Mouse (Mus musculus): ENCODE measurements around the gene Klf13.

The Klf13 gene

DNA sequence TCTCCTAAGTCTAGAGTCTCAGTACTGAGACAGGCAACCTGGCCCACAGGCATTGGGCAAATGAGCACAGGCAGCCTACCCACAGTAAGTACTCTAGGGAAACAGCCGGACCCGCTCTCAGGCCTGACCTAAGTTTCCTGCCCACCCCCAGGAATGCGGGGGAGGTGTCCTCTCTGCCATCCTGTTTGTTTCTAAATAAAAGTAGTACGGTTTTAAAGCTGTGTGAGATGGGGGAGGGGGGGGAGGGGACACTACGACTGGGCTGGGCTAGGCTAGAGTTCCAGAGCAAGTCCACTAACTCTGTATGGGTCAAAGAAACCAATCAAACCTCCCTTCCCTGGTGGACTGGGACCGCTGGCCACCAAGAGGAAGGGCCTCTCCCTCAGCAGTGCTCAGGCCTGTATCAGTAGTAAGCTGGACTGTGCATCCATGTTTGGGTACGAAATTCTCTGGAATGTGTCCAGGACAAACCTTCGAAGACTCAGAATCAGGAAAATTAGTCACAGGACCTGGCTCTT is 51.6 kb downstream of the Klf13 start:
- DNase-seq (ENCODE audit: low spot score in 2 of 2) = no peak

DNA sequence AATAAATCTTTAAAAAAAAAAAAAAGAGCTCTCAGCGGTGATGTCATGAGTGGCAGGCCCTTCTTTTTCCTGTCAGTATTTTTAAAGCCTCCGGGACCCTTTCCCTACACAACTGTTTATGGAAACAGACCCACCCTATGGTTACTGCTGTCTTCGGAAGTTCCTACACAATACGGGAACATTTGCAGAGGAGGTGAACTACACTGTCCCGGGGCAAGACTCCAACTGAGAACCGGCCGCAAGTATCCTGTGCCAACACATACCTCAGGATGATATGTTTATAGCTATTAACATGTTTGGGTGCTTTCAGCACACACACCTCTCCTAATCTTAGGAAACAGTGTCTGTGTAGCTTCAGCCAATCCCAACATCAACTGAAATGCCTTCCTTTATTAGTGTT is 53.7 kb downstream of the Klf13 start:
- DNase-seq (ENCODE audit: low spot score in 2 of 2) = no peak

DNA sequence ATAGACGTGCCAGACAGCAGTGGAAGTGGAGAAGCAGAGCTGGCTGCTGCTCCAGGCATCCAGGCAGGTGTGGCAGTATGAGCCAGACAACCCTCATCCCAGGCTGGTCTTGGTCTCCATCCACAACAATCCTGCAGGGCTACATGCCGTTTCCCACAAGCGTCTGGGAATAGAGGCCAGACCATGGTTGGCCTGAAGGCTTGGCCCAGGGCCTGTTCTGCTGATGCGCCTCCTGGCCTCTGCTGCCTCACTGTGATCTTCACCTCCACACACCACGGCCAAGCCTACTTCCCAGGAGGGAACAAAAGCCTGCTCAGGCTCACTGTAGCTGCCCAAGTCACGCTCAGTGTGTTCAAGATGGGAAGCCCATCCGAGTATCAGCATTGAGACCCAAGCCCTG is 56.0 kb downstream of the Klf13 start:
- no peak for DNase-seq (ENCODE audit: low spot score in 2 of 2)

GRCm38 (mm10) chr7:63879583-63879982 is 59.1 kb downstream of the Klf13 start:
- no peak for DNase-seq (ENCODE audit: low spot score in 2 of 2)

GRCm38 (mm10) chr7:63877610-63878009 is 61.1 kb downstream of the Klf13 start:
- DNase-seq (ENCODE audit: low spot score in 2 of 2) = no peak

DNA sequence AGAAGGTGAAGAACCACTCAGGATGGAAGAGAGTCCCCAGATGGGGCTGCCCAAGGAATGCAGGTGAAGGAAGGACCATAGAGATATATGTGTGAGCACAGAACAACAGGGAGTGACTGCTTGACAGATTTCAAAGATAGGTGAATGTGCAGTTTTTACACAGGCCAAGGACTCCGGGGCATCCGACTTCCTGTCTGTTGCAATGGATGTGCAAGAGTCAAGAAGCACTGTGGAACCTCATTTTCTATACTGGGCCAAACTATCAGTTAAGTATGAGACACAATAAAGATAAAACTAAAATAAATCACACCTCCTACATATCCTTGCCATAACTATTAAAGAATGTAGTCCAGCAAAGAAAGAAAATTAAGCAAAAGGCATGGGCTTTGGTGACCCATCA is 62.1 kb downstream of the Klf13 start:
- DNase-seq (ENCODE audit: low spot score in 2 of 2) = no peak

GRCm38 (mm10) chr7:63875686-63876085 is 63.0 kb downstream of the Klf13 start:
- no peak for DNase-seq (ENCODE audit: low spot score in 2 of 2)

DNA sequence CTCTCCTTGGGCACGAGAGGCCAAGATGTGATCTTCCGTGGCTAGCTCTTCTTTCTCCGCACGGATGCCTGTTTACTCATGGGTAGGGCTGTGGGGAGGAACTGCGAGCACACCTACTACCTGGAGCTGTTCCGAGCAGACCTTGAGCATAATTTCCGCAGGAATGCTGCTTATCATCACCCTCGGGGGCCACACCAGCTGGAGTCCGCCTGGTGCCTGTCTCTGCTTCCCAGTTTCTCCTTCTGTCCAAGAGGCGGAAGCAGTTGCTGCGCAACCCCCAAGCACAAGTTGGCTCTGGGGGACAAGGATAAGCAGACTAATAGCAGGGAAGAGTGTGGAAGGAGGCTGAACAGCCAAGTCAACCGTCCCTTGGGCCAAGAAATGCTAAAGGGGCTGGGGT is 64.8 kb downstream of the Klf13 start:
- DNase-seq (ENCODE audit: low spot score in 2 of 2) = no peak

- DNase-seq (ENCODE audit: low spot score in 2 of 2) = no peak
These were observed 67.0 kb downstream of the Klf13 start for GRCm38 (mm10) chr7:63871698-63872097.

GRCm38 (mm10) chr7:63868356-63868918 is 70.3 kb downstream of the Klf13 start:
- DNase-seq (ENCODE audit: low spot score in 2 of 2) = no peak

DNA sequence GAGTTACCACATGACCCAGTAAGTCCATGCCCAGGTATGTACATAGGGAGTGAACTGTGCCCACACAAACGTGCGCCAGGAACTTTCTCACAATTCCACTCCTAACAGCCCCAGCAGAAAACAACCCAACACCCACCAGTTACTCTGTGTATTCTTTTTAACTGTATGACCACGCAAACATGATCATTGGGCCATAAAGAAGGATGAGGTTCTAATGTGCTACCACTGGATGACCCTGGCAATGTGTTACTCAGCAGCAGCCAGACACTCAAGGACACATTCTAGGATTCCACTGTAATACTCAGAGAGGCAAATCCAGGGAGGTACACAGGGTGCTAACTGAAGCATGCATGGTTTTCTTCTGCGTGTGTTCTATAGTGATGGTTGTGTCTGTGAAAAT is 72.8 kb downstream of the Klf13 start:
- no peak for DNase-seq (ENCODE audit: low spot score in 2 of 2)

DNA sequence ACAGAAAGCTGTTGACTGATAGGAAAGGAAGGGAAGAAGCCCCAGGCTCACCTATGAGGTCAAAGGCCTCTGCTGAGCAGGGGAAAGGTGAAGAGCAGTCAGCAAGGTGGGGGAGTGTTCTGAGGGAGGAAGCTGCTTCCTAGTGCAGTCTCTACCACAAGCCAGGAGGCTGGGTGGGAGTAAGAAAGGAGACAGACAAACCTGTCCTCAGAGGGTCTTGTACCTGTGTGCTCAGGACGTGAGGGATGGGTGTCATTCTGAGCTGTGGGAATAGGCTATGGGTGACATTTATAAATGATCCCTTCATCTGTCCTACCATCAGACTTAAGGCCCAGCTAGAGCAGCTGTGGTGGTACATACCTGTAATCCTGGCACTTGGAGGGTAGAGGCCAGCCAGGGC is 75.7 kb downstream of the Klf13 start:
- no peak for DNase-seq (ENCODE audit: low spot score in 2 of 2)

DNA sequence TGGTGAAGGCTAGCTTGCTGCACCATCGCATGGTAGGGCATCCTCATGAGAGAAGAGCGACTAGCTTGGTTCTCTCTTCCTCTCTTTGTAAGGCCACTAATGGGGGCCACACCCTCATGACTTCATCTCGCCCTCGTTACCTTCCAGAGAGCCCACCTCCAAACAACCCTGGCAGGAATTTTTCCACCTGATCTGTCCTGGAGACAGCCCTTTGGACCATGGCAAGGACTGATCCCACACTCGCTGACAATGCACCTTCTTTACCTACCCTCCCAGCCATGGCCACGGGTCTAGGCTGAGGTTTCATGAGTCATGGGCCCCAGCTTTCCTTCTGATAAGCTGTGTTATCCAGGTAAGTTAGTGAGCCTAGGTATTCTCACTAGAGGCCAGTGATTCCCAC is 77.6 kb downstream of the Klf13 start:
- no peak for DNase-seq (ENCODE audit: low spot score in 2 of 2)

GRCm38 (mm10) chr7:63858571-63859152 is 80.1 kb downstream of the Klf13 start:
- peak; percentile 77 to 82 for DNase-seq (ENCODE audit: low spot score in 2 of 2)

DNA sequence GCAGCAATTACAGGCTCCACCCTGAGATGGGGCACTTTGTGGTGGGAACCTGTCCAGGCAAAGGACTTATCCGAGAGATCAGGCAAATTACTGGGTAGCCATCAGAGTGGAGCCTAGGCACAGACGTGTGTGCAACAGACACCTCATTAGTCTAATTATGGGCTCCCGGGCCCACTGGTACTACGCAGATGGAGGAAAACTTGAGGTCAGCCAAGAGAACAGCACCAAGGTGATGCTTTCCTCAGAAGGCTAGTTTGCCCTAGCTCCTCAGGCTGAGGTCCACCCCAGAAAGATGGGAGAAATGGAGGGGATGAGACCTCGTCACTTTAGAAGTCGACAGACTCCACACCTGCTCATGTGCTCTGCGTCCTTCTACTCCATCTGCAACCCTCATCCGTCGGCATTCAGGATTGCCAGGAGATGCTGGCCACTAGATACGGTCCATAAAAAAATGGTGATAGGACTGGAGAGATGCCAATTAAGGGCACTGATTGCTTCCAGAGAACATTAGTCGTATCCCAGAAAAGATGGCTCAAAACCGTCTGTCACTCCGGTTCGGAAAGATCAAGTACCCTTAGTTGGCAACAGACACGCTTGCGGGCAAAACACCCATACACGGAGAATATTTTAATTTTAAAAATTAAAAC is 80.8 kb downstream of the Klf13 start:
- DNase-seq (ENCODE audit: low spot score in 2 of 2) = no peak

DNA sequence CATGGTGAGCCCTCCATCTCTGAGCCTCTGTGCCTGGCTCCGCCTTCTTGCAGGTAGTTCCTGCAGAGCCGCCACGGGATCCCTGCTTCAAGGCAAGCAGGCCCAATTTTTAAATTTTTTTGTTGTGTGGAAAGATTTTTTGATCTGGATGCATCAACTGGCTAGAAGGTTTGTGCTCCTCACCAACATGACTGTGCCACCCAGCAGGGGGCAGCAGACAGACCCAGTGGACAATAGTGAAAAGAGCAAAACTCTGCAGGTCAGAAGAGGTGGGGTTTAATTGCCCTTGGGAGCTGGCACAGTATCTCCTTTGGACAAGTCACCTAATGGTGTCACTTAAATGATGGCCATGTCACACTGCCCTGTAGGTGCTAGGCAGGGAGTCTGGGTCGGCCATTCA is 83.4 kb downstream of the Klf13 start:
- DNase-seq (ENCODE audit: low spot score in 2 of 2) = peak in 1 of 2 experiments; percentile 47

DNA sequence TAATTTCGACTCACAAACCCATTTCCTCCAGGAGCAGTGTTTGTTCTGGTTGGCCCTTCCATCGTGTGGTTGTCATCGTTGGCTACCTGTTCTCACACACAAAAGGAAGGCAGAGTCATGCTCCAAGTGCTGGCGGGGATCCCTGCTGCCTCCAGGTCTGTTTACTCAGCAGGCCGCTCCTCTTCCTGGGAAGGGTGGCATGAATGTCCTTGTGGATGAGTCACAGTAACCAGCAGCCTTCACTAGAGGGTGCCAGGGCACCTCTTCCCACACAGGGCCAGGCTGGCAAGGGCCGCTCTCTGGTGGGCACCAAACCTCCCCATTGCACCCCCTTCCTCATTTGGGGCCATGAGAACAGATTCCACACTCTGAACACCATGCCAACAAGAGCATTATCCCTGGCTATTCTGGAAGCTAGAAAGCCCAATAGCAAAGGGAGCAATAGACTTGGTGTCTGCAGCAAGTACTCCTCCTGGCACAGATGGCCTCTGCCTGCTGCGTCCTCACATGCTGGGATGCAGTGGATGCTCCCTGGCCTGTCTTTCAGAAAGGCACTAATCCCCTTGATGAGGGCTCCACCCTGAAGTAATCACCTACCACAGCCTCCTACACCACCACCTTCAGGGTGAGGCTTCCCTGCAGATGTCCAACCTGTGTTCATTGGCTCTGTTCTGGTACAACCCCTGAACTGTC is 86.7 kb downstream of the Klf13 start:
- DNase-seq (ENCODE audit: low spot score in 2 of 2) = no peak
